Mouse (Mus musculus) cerebellum, postnatal 4 days (tissue): ENCODE data around the gene Mecr.

Experiments
- DNase-seq, 2 experiments: peaks; one replicate each; pipeline ENCODE4 v3.0.0; 2022; ENCODE audit warnings: low spot score in 2 of 2, mixed read lengths in 1 of 2

Gene Mecr

DNA sequence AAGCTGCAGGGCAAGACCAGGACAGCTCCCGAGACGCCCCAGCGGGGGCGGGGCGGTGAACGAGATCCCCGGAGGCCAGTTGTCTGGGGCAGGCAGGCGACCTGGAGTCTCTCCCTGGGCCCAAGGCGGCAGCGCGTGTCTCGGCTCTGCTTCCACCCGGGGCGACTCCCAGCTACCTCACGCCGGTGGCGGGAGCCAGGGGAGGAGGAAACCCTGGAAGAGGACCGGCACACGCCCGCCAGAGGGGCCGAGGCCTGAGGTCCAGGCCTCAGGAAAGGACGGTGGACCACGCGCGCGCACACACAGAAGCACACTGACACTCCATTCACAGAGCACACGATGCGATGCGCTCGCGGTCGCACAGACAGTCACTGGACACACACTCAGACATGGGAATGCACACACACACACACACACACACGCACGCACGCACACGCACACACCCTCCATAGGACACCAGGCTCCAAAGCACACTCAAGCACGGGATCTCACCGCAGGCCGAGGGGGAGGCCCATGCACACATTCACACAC is 6.9 kb upstream of the Mecr start:
- no peak for DNase-seq

- peak in 1 of 2 experiments; percentile 36 for DNase-seq
These were observed 6.3 kb upstream of the Mecr start for GRCm38 (mm10) chr4:131836891-131837491.

DNA sequence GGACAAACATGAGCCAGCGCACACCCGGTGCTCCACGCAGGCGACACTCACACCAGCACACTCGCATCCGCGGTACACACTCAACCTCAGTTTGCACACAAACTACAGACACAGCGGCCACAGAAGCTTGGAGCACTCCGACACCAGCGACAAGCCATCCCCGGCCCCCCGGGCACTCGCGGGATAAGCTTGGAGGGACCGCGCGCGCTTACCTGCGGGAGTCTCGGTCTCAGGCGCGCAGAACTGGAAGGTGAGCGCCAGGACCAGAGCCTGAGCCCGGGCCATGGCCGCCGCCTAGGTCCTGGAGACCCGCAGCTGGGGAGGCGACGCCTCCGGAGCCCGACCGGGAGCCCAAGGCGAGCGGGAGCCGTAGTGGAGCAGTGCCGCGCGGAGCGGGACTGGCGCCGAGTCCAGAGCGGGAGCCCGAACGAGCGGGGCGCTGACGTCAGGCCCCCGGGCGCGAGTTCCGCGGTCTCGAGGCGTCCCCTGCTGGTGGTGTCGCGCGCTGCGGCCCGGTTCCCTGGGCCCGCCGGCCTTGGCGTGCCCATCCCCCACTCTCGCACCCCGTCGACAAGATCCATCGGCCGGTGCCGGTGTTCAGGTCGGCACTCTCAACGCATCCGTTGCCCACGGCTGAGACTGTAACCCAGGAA is 5.3 kb upstream of the Mecr start, which contains the start of gene Ptpru:
Gene Ptpru, minus strand, starts transcription at position 417 of the 653 bp plus-strand sequence.
- DNase-seq = peak; percentile 94 to 98

GRCm38 (mm10) chr4:131845991-131846778 is 2.9 kb downstream of the Mecr start:
- DNase-seq = no peak

- no peak for DNase-seq
These were observed 4.8 kb downstream of the Mecr start for GRCm38 (mm10) chr4:131848082-131848481.

- no peak for DNase-seq
These were observed 6.8 kb downstream of the Mecr start for GRCm38 (mm10) chr4:131849986-131850638.

- DNase-seq = no peak
These were observed 11.7 kb downstream of the Mecr start for GRCm38 (mm10) chr4:131854950-131855349.

GRCm38 (mm10) chr4:131860492-131861340 is 17.4 kb downstream of the Mecr start:
- DNase-seq = peak; percentile 72 to 83

- no peak for DNase-seq
These were observed 18.1 kb downstream of the Mecr start for GRCm38 (mm10) chr4:131861341-131861739.

GRCm38 (mm10) chr4:131872672-131873292 is 29.5 kb downstream of the Mecr start:
- DNase-seq = no peak

- peak; percentile 80 to 96 for DNase-seq
These were observed 30.3 kb downstream of the Mecr start, which contains the start of gene Srsf4 for GRCm38 (mm10) chr4:131873293-131874168. Srsf4 (plus strand) TSS chr4:131873617.

DNA sequence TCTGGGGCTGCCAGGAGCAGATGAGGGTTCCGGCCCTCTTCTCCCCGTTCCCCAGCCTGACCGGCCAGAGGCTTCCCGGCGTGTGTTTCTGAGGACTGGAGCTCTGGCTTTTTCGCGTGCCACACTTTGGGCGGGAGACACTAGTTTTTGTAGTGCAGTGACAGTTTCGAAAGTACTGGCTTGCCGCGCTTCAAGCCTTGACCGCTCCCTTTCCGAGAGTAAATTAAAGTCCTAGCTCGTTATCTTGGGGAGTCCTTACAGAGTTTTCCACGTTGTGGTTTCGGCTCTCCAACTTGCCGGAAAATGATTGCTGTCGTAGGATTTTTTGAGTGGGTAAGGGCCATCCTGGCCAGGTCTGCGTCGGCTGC is 30.9 kb downstream of the Mecr start:
- no peak for DNase-seq

- no peak for DNase-seq
These were observed 31.3 kb downstream of the Mecr start for GRCm38 (mm10) chr4:131874567-131874966.

- DNase-seq = no peak
These were observed 32.0 kb downstream of the Mecr start for GRCm38 (mm10) chr4:131875242-131875641.

DNA sequence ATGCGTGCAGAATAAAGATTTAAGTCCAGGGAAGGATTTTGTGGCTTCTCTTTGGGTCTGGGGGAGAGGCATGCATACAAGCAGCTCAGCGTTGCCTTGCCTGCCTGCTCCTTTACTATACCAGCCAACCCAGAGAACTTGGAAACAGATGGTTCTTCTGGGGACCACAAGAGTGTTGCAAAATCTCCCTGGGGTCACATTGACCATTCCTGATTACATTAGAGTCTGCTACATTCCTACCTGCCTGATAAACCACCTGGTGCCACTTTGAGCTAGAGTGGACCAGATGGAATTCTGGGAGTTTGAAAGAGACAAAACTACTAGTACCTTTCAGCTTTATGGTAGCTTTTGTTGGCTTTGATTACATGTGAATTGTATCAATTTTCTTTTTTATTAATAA is 33.6 kb downstream of the Mecr start:
- DNase-seq = no peak

GRCm38 (mm10) chr4:131879692-131880091 is 36.4 kb downstream of the Mecr start:
- no peak for DNase-seq

DNA sequence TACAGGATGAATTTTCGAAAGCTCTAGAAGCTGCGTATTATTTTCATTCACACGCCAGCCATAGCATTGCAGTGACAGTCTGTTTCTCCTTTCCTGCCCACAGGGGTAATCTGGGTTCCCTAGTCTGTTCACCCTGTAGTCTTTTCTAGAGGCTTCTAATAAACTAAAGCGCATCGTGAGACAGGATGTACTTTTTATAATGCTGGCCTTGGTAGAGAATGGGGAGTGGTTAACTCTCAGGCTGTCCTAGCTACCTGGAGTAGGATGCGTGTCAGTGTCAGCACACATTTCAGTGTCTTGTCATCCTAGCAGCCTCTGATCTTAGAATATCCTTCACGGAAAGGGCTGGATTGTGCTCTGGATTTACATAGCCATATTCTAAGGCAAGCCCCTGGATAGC is 38.0 kb downstream of the Mecr start:
- no peak for DNase-seq

GRCm38 (mm10) chr4:131883571-131883970 is 40.3 kb downstream of the Mecr start:
- no peak for DNase-seq

DNA sequence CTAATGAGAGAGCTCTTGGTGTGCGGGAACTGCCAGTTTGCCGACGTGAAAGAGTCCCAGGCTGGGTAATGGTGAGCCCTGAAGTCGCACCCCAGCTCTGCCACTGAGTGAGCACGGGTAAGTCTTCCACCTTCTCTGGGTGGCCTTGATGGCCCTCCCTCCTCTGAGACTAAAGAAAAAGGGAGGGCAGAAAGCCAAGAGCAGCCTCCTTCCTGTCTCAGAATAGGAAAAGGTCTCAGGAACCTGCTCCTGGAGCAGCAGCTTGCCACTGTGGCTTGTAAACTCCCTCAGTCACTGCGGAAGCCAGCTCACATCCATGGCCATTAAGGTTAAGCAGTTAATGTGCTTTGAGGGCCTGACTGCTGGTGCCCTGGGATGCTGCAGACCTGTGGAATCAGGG is 42.1 kb downstream of the Mecr start:
- DNase-seq = no peak

- DNase-seq = no peak
These were observed 45.3 kb downstream of the Mecr start for GRCm38 (mm10) chr4:131888564-131888963.
